Mouse (Mus musculus): Measurements from ENCODE around the gene Rpl29. TPM values are rescaled to one million over a fixed set of nuclear protein-coding genes. Genes with fewer than 3 reads are reported as not detected.

Rpl29 gene
- 331 TPM for polyA plus RNA-seq (2015; fragmentation: Illumina TruSeq; extraction: RNeasy Lipid Tissue Mini Kit (QIAGEN cat#74804); ENCODE audit: insufficient read depth, low read depth, low replicate concordance)

GRCm38 (mm10) chr9:106429221-106430014, at the start of gene Rpl29:
Gene Rpl29, plus strand, starts transcription at chr9:106429454.

GRCm38 (mm10) chr9:106447348-106447747, 18.1 kb downstream of the Rpl29 start, which contains the start of the genes Abhd14b and Abhd14a:
Gene Abhd14b, plus strand, starts transcription at chr9:106447459.
Gene Abhd14a, minus strand, starts transcription at chr9:106447678.

GRCm38 (mm10) chr9:106453271-106454070, 24.2 kb downstream of the Rpl29 start, which contains the start of gene Pcbp4:
Gene Pcbp4, plus strand, starts transcription at chr9:106453291.

GRCm38 (mm10) chr9:106465571-106466200, 36.4 kb downstream of the Rpl29 start, which contains the start of gene Gpr62:
Gene Gpr62, minus strand, starts transcription at chr9:106465938.

GRCm38 (mm10) chr9:106475663-106476001, 46.4 kb downstream of the Rpl29 start, which contains the start of gene Rrp9:
Gene Rrp9, plus strand, starts transcription at chr9:106475963.

GRCm38 (mm10) chr9:106476924-106477484, 47.8 kb downstream of the Rpl29 start, which contains the start of gene Parp3:
Gene Parp3, minus strand, starts transcription at chr9:106476949.

Other genes starting within 250 kb of the Rpl29 start
- gene Ppm1m, start 229.7 kb upstream of the Rpl29 start, polyA plus RNA-seq (2015; fragmentation: Illumina TruSeq; extraction: RNeasy Lipid Tissue Mini Kit (QIAGEN cat#74804); ENCODE audit: insufficient read depth, low read depth, low replicate concordance): 10.4 TPM
- 7.6 TPM for gene Twf2, start 226.3 kb upstream of the Rpl29 start, polyA plus RNA-seq (2015; fragmentation: Illumina TruSeq; extraction: RNeasy Lipid Tissue Mini Kit (QIAGEN cat#74804); ENCODE audit: insufficient read depth, low read depth, low replicate concordance)
- not detected for gene Tlr9, start 206.9 kb upstream of the Rpl29 start, polyA plus RNA-seq (2015; fragmentation: Illumina TruSeq; extraction: RNeasy Lipid Tissue Mini Kit (QIAGEN cat#74804); ENCODE audit: insufficient read depth, low read depth, low replicate concordance)
- 11.3 TPM for gene Alas1, start 180.8 kb upstream of the Rpl29 start, polyA plus RNA-seq (2015; fragmentation: Illumina TruSeq; extraction: RNeasy Lipid Tissue Mini Kit (QIAGEN cat#74804); ENCODE audit: insufficient read depth, low read depth, low replicate concordance)
- 1.6 TPM for gene Poc1a, start 148.4 kb upstream of the Rpl29 start, polyA plus RNA-seq (2015; fragmentation: Illumina TruSeq; extraction: RNeasy Lipid Tissue Mini Kit (QIAGEN cat#74804); ENCODE audit: insufficient read depth, low read depth, low replicate concordance)
- 6.9 TPM for gene Dusp7, start 60.8 kb upstream of the Rpl29 start, polyA plus RNA-seq (2015; fragmentation: Illumina TruSeq; extraction: RNeasy Lipid Tissue Mini Kit (QIAGEN cat#74804); ENCODE audit: insufficient read depth, low read depth, low replicate concordance)
- gene Acy1, start 8.9 kb downstream of the Rpl29 start, polyA plus RNA-seq (2015; fragmentation: Illumina TruSeq; extraction: RNeasy Lipid Tissue Mini Kit (QIAGEN cat#74804); ENCODE audit: insufficient read depth, low read depth, low replicate concordance): 5.6 TPM
- 17.9 TPM for gene Abhd14b, start 18.0 kb downstream of the Rpl29 start, polyA plus RNA-seq (2015; fragmentation: Illumina TruSeq; extraction: RNeasy Lipid Tissue Mini Kit (QIAGEN cat#74804); ENCODE audit: insufficient read depth, low read depth, low replicate concordance)
- gene Abhd14a, start 18.2 kb downstream of the Rpl29 start, polyA plus RNA-seq (2015; fragmentation: Illumina TruSeq; extraction: RNeasy Lipid Tissue Mini Kit (QIAGEN cat#74804); ENCODE audit: insufficient read depth, low read depth, low replicate concordance): 9.6 TPM
- gene Pcbp4, start 23.8 kb downstream of the Rpl29 start, polyA plus RNA-seq (2015; fragmentation: Illumina TruSeq; extraction: RNeasy Lipid Tissue Mini Kit (QIAGEN cat#74804); ENCODE audit: insufficient read depth, low read depth, low replicate concordance): 18.9 TPM
- gene Gpr62, start 36.5 kb downstream of the Rpl29 start, polyA plus RNA-seq (2015; fragmentation: Illumina TruSeq; extraction: RNeasy Lipid Tissue Mini Kit (QIAGEN cat#74804); ENCODE audit: insufficient read depth, low read depth, low replicate concordance): not detected
- 9.6 TPM for gene Rrp9, start 46.5 kb downstream of the Rpl29 start, polyA plus RNA-seq (2015; fragmentation: Illumina TruSeq; extraction: RNeasy Lipid Tissue Mini Kit (QIAGEN cat#74804); ENCODE audit: insufficient read depth, low read depth, low replicate concordance)
- gene Parp3, start 47.5 kb downstream of the Rpl29 start, polyA plus RNA-seq (2015; fragmentation: Illumina TruSeq; extraction: RNeasy Lipid Tissue Mini Kit (QIAGEN cat#74804); ENCODE audit: insufficient read depth, low read depth, low replicate concordance): 8.3 TPM
- gene Iqcf1, start 70.5 kb downstream of the Rpl29 start, polyA plus RNA-seq (2015; fragmentation: Illumina TruSeq; extraction: RNeasy Lipid Tissue Mini Kit (QIAGEN cat#74804); ENCODE audit: insufficient read depth, low read depth, low replicate concordance): not detected
- gene Iqcf5, start 85.1 kb downstream of the Rpl29 start, polyA plus RNA-seq (2015; fragmentation: Illumina TruSeq; extraction: RNeasy Lipid Tissue Mini Kit (QIAGEN cat#74804); ENCODE audit: insufficient read depth, low read depth, low replicate concordance): not detected
- not detected for gene Iqcf3, start 132.2 kb downstream of the Rpl29 start, polyA plus RNA-seq (2015; fragmentation: Illumina TruSeq; extraction: RNeasy Lipid Tissue Mini Kit (QIAGEN cat#74804); ENCODE audit: insufficient read depth, low read depth, low replicate concordance)
- gene Iqcf4, start 141.5 kb downstream of the Rpl29 start, polyA plus RNA-seq (2015; fragmentation: Illumina TruSeq; extraction: RNeasy Lipid Tissue Mini Kit (QIAGEN cat#74804); ENCODE audit: insufficient read depth, low read depth, low replicate concordance): not detected
- not detected for gene Iqcf6, start 197.1 kb downstream of the Rpl29 start, polyA plus RNA-seq (2015; fragmentation: Illumina TruSeq; extraction: RNeasy Lipid Tissue Mini Kit (QIAGEN cat#74804); ENCODE audit: insufficient read depth, low read depth, low replicate concordance)
- not detected for gene Grm2, start 226.6 kb downstream of the Rpl29 start, polyA plus RNA-seq (2015; fragmentation: Illumina TruSeq; extraction: RNeasy Lipid Tissue Mini Kit (QIAGEN cat#74804); ENCODE audit: insufficient read depth, low read depth, low replicate concordance)

Measured in pancreas, adult 10 weeks (tissue).